In the genomic region with DNA sequence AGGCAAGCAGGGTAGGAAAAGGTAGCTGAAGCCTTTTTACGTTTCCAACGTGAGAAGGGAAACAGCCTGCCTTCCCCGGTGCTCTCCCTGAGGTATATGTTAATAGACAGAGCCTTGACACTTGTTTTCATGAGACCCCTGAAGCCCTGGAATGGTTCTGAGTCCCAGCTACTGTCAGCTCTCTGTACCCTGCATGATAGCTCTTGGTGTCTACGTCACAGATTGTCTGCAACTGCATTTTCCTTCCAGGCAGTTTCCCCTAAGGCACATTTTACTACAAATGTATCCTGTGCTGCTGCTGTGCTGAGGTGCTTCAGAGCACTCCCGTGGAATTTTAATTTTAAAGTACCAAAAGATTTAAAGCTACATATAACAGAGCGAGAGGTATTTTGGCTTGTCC, we compare ENCODE assay signal across 22 mouse cellular contexts.
DNase-seq lines count a peak whose midpoint lies in the region; ATAC-seq lines count a peak whose summit lies in the region.
"Had no signal": no experiment of that assay in that cellular context is flagged by ENCODE, and none has a peak within 500 bp of the region (broad histone marks: within the 10 kb centered on the region; RNA-seq: fewer than 3 reads in every experiment).

No protein-coding gene starts in this region.

- no peak for DNase-seq in frontal cortex, postnatal 36 days (ENCODE audit: low spot score in 2 of 2)
- no peak for DNase-seq in midbrain, embryonic 10.5 days (ENCODE audit: low spot score)
- no peak for DNase-seq in ovary, postnatal 14 days (ENCODE audit: low spot score)
- DNase-seq: adrenal gland, postnatal 25 days; cerebellum, adult 11 months; gastrocnemius, postnatal 10 days; kidney, postnatal 36 days; left cerebral cortex, postnatal 4 days; lung, postnatal 36 days; thymus, postnatal 25 days had no signal

- no peak overlapping the region for H3K4me2 ChIP-seq in midbrain, embryonic 13.5 days (replicated peaks)
- no peak overlapping the region for H3K4me2 ChIP-seq in hindbrain, embryonic 16.5 days (ENCODE audit: low read length)
- H3K4me2 ChIP-seq in neural tube, embryonic 14.5 days (ENCODE audit: low read depth, low read length): no peak overlapping the region
- H3K4me2 ChIP-seq: embryonic facial prominence, embryonic 15.5 days; kidney, embryonic 15.5 days; limb, embryonic 15.5 days; lung, embryonic 15.5 days had no signal

- H3K27me3 ChIP-seq in midbrain, embryonic 13.5 days: no peaks in the 10 kb centered on the region
- no peaks in the 10 kb centered on the region for H3K27me3 ChIP-seq in midbrain, embryonic 10.5 days (ENCODE audit: low read depth, poor library complexity, severe bottlenecking)
- H3K27me3 ChIP-seq in hindbrain, embryonic 16.5 days (replicated peaks; ENCODE audit: control insufficient read depth, insufficient read depth, low read length): no peaks in the 10 kb centered on the region
- H3K27me3 ChIP-seq in neural tube, embryonic 14.5 days (ENCODE audit: control insufficient read depth, insufficient read depth, low read length): no peaks in the 10 kb centered on the region
- H3K27me3 ChIP-seq: embryonic facial prominence, embryonic 15.5 days; kidney, embryonic 15.5 days; limb, embryonic 15.5 days; lung, embryonic 15.5 days; megakaryocyte, embryonic 14.5 days had no signal

- H3K9me3 ChIP-seq in midbrain, embryonic 13.5 days: no peaks in the 10 kb centered on the region
- no peaks in the 10 kb centered on the region for H3K9me3 ChIP-seq in midbrain, embryonic 10.5 days (replicated peaks)
- no peaks in the 10 kb centered on the region for H3K9me3 ChIP-seq in hindbrain, embryonic 16.5 days (ENCODE audit: control insufficient read depth, low read length)
- no peaks in the 10 kb centered on the region for H3K9me3 ChIP-seq in neural tube, embryonic 14.5 days (ENCODE audit: control insufficient read depth, low read length)
- H3K9me3 ChIP-seq: embryonic facial prominence, embryonic 15.5 days; heart, embryonic 10.5 days; kidney, embryonic 15.5 days; limb, embryonic 15.5 days; lung, embryonic 15.5 days; megakaryocyte, embryonic 14.5 days had no signal

- H3K9ac ChIP-seq in midbrain, embryonic 13.5 days (replicated peaks): no peak overlapping the region
- H3K9ac ChIP-seq in hindbrain, embryonic 16.5 days (ENCODE audit: low read depth, low read length): no peak overlapping the region
- 0 out of 2 replicates have a peak overlapping the region, but pooled peaks have one; percentile 28 for H3K9ac ChIP-seq in neural tube, embryonic 14.5 days (replicated peaks; ENCODE audit: low read depth, low read length)
- H3K9ac ChIP-seq: embryonic facial prominence, embryonic 15.5 days; kidney, embryonic 15.5 days; limb, embryonic 15.5 days; liver, embryonic 14.5 days; lung, embryonic 15.5 days had no signal

- H3K4me3 ChIP-seq in midbrain, embryonic 13.5 days (replicated peaks): no peak overlapping the region
- no peak overlapping the region for H3K4me3 ChIP-seq in midbrain, embryonic 10.5 days
- no peak overlapping the region for H3K4me3 ChIP-seq in hindbrain, embryonic 16.5 days (ENCODE audit: low read length)
- no peak overlapping the region for H3K4me3 ChIP-seq in neural tube, embryonic 14.5 days (ENCODE audit: low read depth, low read length)
- H3K4me3 ChIP-seq: embryonic facial prominence, embryonic 15.5 days; heart, embryonic 10.5 days; kidney, embryonic 15.5 days; limb, embryonic 15.5 days; lung, embryonic 15.5 days; megakaryocyte, embryonic 14.5 days had no signal

- H3K27ac ChIP-seq in midbrain, embryonic 13.5 days: peak overlapping the region; percentile 56
- H3K27ac ChIP-seq in midbrain, embryonic 10.5 days (replicated peaks): no peak overlapping the region
- peak overlapping the region; percentile 49 for H3K27ac ChIP-seq in hindbrain, embryonic 16.5 days (ENCODE audit: low read depth, low read length)
- H3K27ac ChIP-seq in neural tube, embryonic 14.5 days (ENCODE audit: low read depth, low read length): peak overlapping the region; percentile 72
- H3K27ac ChIP-seq: embryonic facial prominence, embryonic 15.5 days; heart, embryonic 10.5 days; kidney, embryonic 15.5 days; limb, embryonic 15.5 days; liver, embryonic 14.5 days; lung, embryonic 15.5 days had no signal

- no peaks in the 10 kb centered on the region for H3K36me3 ChIP-seq in midbrain, embryonic 13.5 days
- peaks cover under 1% of the 10 kb centered on the region; the same call in 1 of the 2 replicates for H3K36me3 ChIP-seq in midbrain, embryonic 10.5 days
- no peaks in the 10 kb centered on the region for H3K36me3 ChIP-seq in hindbrain, embryonic 16.5 days (ENCODE audit: control insufficient read depth, insufficient read depth, low read length)
- H3K36me3 ChIP-seq in neural tube, embryonic 14.5 days (ENCODE audit: control insufficient read depth, insufficient read depth, low read length): no peaks in the 10 kb centered on the region
- H3K36me3 ChIP-seq: embryonic facial prominence, embryonic 15.5 days; heart, embryonic 10.5 days; lung, embryonic 15.5 days had no signal

- WGBS in midbrain, embryonic 13.5 days: 69% methylated on average over 6 of the region's 6 CpGs
- 87% methylated on average over 6 of the region's 6 CpGs for WGBS in midbrain, embryonic 10.5 days
- WGBS in hindbrain, embryonic 16.5 days: 54% methylated on average over 6 of the region's 6 CpGs
- WGBS in neural tube, embryonic 14.5 days: 41% methylated on average over 6 of the region's 6 CpGs

- peak; percentile 50; the same call in 1 of the 2 replicates for ATAC-seq in frontal cortex, adult (ENCODE audit: low TSS enrichment)
- ATAC-seq in midbrain, embryonic 13.5 days: no peak
- peak; percentile 58 for ATAC-seq in hindbrain, embryonic 16.5 days
- peak; percentile 51 for ATAC-seq in neural tube, embryonic 14.5 days (ENCODE audit: low read depth)
- ATAC-seq: intestine, postnatal 0 days had no signal

- H3K4me1 ChIP-seq in midbrain, embryonic 13.5 days (replicated peaks): peaks cover 21% of the 10 kb centered on the region
- no peaks in the 10 kb centered on the region for H3K4me1 ChIP-seq in midbrain, embryonic 10.5 days
- peaks cover 15% of the 10 kb centered on the region for H3K4me1 ChIP-seq in hindbrain, embryonic 16.5 days (ENCODE audit: control insufficient read depth, insufficient read depth, low read depth, low read length)
- H3K4me1 ChIP-seq in neural tube, embryonic 14.5 days (ENCODE audit: control insufficient read depth, insufficient read depth, low read length): peaks cover 14% of the 10 kb centered on the region
- H3K4me1 ChIP-seq: embryonic facial prominence, embryonic 15.5 days; heart, embryonic 10.5 days; kidney, embryonic 15.5 days; limb, embryonic 15.5 days; lung, embryonic 15.5 days had no signal
